Mouse (Mus musculus): ENCODE measurements at regions not wholly inside any gene's neighbourhood (a gene's known extent, or its start where the extent isn't known, plus 50 kb on each side); places are given as distances from the start of the nearest gene placed in this dataset.

DNA sequence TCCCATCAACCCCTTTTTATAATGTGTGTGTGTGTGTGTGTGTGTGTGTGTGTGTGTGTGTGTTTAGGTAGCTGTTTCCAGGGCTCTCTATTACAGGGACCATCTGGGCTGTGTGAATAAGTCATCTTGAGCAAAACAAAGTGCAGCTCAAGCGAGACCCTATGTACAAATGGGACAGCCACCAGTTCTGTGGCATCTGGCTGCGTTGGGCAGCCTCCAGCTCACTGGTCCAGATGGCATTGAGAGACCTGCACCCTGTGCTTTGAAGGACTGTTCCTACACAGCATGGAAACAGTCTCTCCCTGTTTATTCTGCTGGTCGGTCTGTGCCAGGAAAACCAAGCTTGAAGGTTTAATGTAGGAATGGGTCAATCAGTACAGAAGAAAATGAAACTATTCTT is 311.4 kb upstream of the Cdyl start:
- TF ChIP-seq GATA1 (IDR thresholded peaks at IDR 0.05; ENCODE audit: low read length) (no peak), TAL1 (IDR thresholded peaks at IDR 0.05; ENCODE audit: low read length) (no peak)
- no peak overlapping the region for H3K4me3 ChIP-seq (replicated peaks)
- no peaks in the 10 kb centered on the region for H3K36me3 ChIP-seq (ENCODE audit: control insufficient read depth)
- H3K4me1 ChIP-seq (ENCODE audit: control insufficient read depth): no peaks in the 10 kb centered on the region
- H3K27me3 ChIP-seq (ENCODE audit: control insufficient read depth): no peaks in the 10 kb centered on the region
- no peaks in the 10 kb centered on the region for H3K9me3 ChIP-seq (ENCODE audit: control insufficient read depth, low read length)

- Histone ChIP-seq H3K36me3 (ENCODE audit: control insufficient read depth) (no peaks in the 10 kb centered on the region), H3K4me1 (ENCODE audit: control insufficient read depth) (no peaks in the 10 kb centered on the region), H3K4me3 (replicated peaks) (no peak overlapping the region), H3K27me3 (ENCODE audit: control insufficient read depth) (no peaks in the 10 kb centered on the region), H3K9me3 (ENCODE audit: control insufficient read depth, low read length) (no peaks in the 10 kb centered on the region)
- TF ChIP-seq GATA1 (IDR thresholded peaks at IDR 0.05; ENCODE audit: low read length) (no peak), TAL1 (IDR thresholded peaks at IDR 0.05; ENCODE audit: low read length) (no peak)
Observed at GRCm38 (mm10) chr13:35359345-35359744, 300.3 kb upstream of the Cdyl start.

GRCm38 (mm10) chr13:35377487-35377886 is 282.1 kb upstream of the Cdyl start:
- Histone ChIP-seq H3K4me3 (replicated peaks) (no peak overlapping the region), H3K27me3 (ENCODE audit: control insufficient read depth) (no peaks in the 10 kb centered on the region), H3K9me3 (ENCODE audit: control insufficient read depth, low read length) (no peaks in the 10 kb centered on the region), H3K36me3 (ENCODE audit: control insufficient read depth) (no peaks in the 10 kb centered on the region), H3K4me1 (ENCODE audit: control insufficient read depth) (no peaks in the 10 kb centered on the region)
- TF ChIP-seq TAL1 (IDR thresholded peaks at IDR 0.05; ENCODE audit: low read length) (no peak), GATA1 (IDR thresholded peaks at IDR 0.05; ENCODE audit: low read length) (no peak)

GRCm38 (mm10) chr13:35379500-35379899 is 280.1 kb upstream of the Cdyl start:
- Histone ChIP-seq H3K9me3 (ENCODE audit: control insufficient read depth, low read length) (no peaks in the 10 kb centered on the region), H3K4me1 (ENCODE audit: control insufficient read depth) (no peaks in the 10 kb centered on the region)
- TF ChIP-seq TAL1 (IDR thresholded peaks at IDR 0.05; ENCODE audit: low read length) (no peak), GATA1 (IDR thresholded peaks at IDR 0.05; ENCODE audit: low read length) (no peak)

DNA sequence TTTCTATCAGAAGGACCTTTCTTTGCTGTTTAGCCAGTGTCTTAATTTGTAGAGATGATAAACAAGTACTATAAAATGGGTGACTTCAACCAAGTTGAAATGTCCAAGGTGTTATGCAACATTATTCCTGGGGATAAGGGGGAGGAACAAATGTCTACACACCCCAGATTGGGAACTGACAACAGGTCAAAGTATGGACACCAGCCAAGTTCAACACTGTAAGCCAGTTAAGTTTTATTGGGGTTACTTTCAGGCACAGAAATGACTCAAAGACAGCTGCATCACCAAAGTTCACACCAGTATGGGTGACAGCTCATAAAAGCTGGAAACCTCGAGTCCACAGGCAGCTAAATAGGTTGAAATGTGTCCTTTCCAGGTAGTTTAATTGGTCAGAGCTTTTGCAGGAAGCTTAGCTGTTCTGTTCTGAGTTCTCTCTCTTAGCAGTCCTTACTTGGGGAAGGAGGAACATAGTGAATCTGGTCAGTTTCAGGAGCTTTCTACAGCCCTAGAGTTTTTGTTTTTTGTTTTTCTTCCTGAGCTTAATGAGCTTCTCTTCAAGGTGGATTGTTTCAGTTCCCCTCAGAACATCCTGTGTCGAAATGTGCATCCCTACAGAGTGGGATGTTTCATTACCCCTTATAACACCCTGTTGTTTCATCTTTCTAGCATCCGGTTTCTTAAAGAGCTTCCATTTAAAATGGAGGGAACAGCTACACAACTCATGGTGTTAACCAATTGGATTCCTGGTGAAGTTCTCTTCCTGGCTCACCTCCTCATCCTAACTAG is 279.2 kb upstream of the Cdyl start:
- no peak for TF ChIP-seq TAL1 (IDR thresholded peaks at IDR 0.05; ENCODE audit: low read length)
- no peak for TF ChIP-seq GATA1 (IDR thresholded peaks at IDR 0.05; ENCODE audit: low read length)
- Histone ChIP-seq H3K4me3 (replicated peaks) (no peak overlapping the region), H3K27me3 (ENCODE audit: control insufficient read depth) (no peaks in the 10 kb centered on the region), H3K9me3 (ENCODE audit: control insufficient read depth, low read length) (no peaks in the 10 kb centered on the region), H3K4me1 (ENCODE audit: control insufficient read depth) (no peaks in the 10 kb centered on the region), H3K36me3 (ENCODE audit: control insufficient read depth) (no peaks in the 10 kb centered on the region)

More at GRCm38 (mm10) chr13:35379500-35379899, 280.1 kb upstream of the Cdyl start:
- H3K27me3 ChIP-seq (ENCODE audit: control insufficient read depth): no peaks in the 10 kb centered on the region
- H3K36me3 ChIP-seq (ENCODE audit: control insufficient read depth): no peaks in the 10 kb centered on the region
- H3K4me3 ChIP-seq (replicated peaks): no peak overlapping the region

- Histone ChIP-seq H3K4me3 (replicated peaks) (no peak overlapping the region), H3K27me3 (ENCODE audit: control insufficient read depth) (no peaks in the 10 kb centered on the region), H3K9me3 (ENCODE audit: control insufficient read depth, low read length) (no peaks in the 10 kb centered on the region), H3K36me3 (ENCODE audit: control insufficient read depth) (no peaks in the 10 kb centered on the region), H3K4me1 (ENCODE audit: control insufficient read depth) (no peaks in the 10 kb centered on the region)
- no peak for TF ChIP-seq GATA1 (IDR thresholded peaks at IDR 0.05; ENCODE audit: low read length)
- TF ChIP-seq TAL1 (IDR thresholded peaks at IDR 0.05; ENCODE audit: low read length): no peak
Observed at GRCm38 (mm10) chr13:35381641-35382040, 278.0 kb upstream of the Cdyl start.

- Histone ChIP-seq H3K36me3 (ENCODE audit: control insufficient read depth) (no peaks in the 10 kb centered on the region), H3K4me3 (replicated peaks) (no peak overlapping the region), H3K4me1 (ENCODE audit: control insufficient read depth) (no peaks in the 10 kb centered on the region), H3K9me3 (ENCODE audit: control insufficient read depth, low read length) (no peaks in the 10 kb centered on the region), H3K27me3 (ENCODE audit: control insufficient read depth) (no peaks in the 10 kb centered on the region)
- TF ChIP-seq TAL1 (IDR thresholded peaks at IDR 0.05; ENCODE audit: low read length) (no peak), GATA1 (IDR thresholded peaks at IDR 0.05; ENCODE audit: low read length) (no peak)
Observed at GRCm38 (mm10) chr13:35383000-35383623, 276.5 kb upstream of the Cdyl start.

DNA sequence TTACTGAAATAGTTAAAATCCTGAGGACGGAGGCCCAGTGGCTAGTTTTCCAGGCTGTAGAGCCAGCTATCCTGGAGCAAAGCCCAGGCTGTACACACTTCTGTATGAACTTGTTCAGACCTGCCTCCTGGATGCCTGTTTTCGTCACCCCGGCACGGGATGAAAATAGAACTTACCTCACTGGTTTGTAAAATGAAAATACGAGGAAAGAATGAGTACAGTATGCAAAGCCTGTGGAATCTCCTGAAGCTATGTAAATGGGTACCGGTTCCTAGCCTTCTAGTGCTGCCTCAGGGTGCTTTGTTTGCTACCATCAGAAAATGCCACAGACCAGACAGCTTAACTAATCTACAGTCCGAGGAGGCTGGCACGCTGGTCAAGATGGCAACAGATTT is 276.0 kb upstream of the Cdyl start:
- no peaks in the 10 kb centered on the region for H3K9me3 ChIP-seq (ENCODE audit: control insufficient read depth, low read length)
- no peaks in the 10 kb centered on the region for H3K36me3 ChIP-seq (ENCODE audit: control insufficient read depth)
- H3K4me1 ChIP-seq (ENCODE audit: control insufficient read depth): no peaks in the 10 kb centered on the region
- H3K4me3 ChIP-seq (replicated peaks): no peak overlapping the region
- no peak for TF ChIP-seq GATA1 (IDR thresholded peaks at IDR 0.05; ENCODE audit: low read length)
- TF ChIP-seq TAL1 (IDR thresholded peaks at IDR 0.05; ENCODE audit: low read length): no peak
- no peaks in the 10 kb centered on the region for H3K27me3 ChIP-seq (ENCODE audit: control insufficient read depth)

- no peak for TF ChIP-seq GATA1 (IDR thresholded peaks at IDR 0.05; ENCODE audit: low read length)
- no peak for TF ChIP-seq TAL1 (IDR thresholded peaks at IDR 0.05; ENCODE audit: low read length)
- Histone ChIP-seq H3K27me3 (ENCODE audit: control insufficient read depth) (no peaks in the 10 kb centered on the region), H3K9me3 (ENCODE audit: control insufficient read depth, low read length) (no peaks in the 10 kb centered on the region), H3K4me1 (ENCODE audit: control insufficient read depth) (peaks cover 6% of the 10 kb centered on the region), H3K36me3 (ENCODE audit: control insufficient read depth) (no peaks in the 10 kb centered on the region), H3K4me3 (replicated peaks) (no peak overlapping the region)
Observed at GRCm38 (mm10) chr13:35388380-35388779, 271.3 kb upstream of the Cdyl start.

Data from erythroblast, embryonic 14.5 days (primary cell).